Mouse (Mus musculus) embryonic fibroblast, embryonic 13.5 days (primary cell): ENCODE data around the gene Zswim8.

Experiments used
- CTCF ChIP-seq: IDR thresholded peaks from 2 replicates; pipeline ENCODE4 v1.5.1; 2011; ENCODE audit warnings: mild to moderate bottlenecking, control low read depth, low read length, moderate library complexity, borderline replicate concordance; ENCODE audit not compliant: insufficient read depth
- POLR2A ChIP-seq: IDR thresholded peaks from 2 replicates; pipeline ENCODE4 v1.6.1; 2011; ENCODE audit warnings: low read depth, mild to moderate bottlenecking, control low read depth, low read length, moderate library complexity

- TF ChIP-seq POLR2A (no peak), CTCF (no peak)
These were observed 6.5 kb downstream of the Zswim8 start for GRCm38 (mm10) chr14:20713832-20714231.
